Mouse (Mus musculus) left cerebral cortex, postnatal 4 days (tissue): ENCODE data around the gene Dync1i1. TPM values are rescaled to one million over a fixed set of nuclear protein-coding genes. Genes with fewer than 3 reads are reported as not detected.

Source experiments
- DNase-seq: peaks from one replicate; pipeline ENCODE4 v3.0.0-alpha.2; 2022
- intact Hi-C: fragments of 180-260 bp; cut with DNase I; formaldehyde crosslinking; loops from one replicate; pipeline ENCODE4 v1.15.1; 2025
- total RNA-seq, 2 experiments: library from RNA; stranded (reverse); gene quantifications; 2 replicates each; pipeline ENCODE4 v1.2.3; 2021

Dync1i1 gene
- total RNA-seq, 2 experiments from 2014 or later, result 188 to 197 TPM

DNA sequence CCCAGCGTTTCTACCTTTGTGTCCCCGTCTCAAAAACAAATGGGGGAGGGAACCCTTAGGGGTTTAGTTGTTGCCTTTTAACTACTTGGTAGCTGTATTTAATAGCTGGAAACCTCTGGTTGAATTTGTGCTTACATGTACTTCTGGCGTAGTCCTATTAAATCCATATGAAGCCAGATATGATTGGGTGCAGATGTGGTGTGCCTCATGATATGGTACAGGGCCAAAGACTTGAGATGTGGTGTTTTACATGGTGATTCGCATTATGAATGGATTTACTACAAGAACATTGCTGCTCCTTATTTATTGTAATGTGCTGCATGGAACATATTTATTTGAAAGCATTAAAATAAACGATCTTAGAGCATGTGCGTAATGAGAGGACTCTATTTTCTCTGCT lies 302.2 kb downstream of the Dync1i1 start:
- intact Hi-C loops, result no loop called here
- no peak for DNase-seq

DNA sequence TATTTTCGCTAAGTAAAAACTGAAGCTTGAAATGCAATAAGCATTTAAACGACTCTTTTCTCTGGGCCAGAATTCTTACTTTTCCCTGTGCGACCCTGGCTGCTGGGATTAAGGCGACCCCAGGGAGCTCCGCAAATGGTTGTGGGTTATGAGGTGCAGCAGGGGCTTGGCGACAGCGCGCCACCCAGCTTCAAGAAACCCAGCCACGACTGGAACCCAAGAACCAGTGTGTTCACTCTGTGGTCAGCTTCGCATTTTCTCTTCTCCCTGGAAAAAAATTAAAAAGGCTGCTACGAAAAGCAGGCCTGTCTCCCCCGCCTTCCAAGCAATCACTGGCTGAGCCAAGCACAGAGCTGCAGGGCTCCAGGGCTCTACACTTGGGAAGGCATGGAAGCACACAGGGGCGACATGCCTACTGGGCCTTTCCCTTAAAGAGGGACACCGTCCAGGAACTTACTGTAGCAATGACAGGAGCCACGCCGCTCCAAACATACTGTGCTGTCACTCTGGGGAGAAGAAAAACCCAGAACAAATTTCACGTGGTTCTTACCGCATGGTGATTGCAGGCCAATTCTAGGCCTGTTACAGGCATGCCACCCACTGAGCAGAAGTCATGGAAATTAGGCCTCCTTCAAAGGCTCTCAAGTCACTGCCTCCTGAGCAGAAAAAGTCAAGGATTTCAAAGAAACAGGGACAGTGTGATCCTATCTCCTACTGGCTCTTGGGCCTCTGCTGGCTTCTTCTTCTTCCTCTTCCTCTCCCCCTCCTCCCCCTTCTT lies 313.5 kb downstream of the Dync1i1 start:
- intact Hi-C loops, result no loop called here
- peak; percentile 10 for DNase-seq

DNA sequence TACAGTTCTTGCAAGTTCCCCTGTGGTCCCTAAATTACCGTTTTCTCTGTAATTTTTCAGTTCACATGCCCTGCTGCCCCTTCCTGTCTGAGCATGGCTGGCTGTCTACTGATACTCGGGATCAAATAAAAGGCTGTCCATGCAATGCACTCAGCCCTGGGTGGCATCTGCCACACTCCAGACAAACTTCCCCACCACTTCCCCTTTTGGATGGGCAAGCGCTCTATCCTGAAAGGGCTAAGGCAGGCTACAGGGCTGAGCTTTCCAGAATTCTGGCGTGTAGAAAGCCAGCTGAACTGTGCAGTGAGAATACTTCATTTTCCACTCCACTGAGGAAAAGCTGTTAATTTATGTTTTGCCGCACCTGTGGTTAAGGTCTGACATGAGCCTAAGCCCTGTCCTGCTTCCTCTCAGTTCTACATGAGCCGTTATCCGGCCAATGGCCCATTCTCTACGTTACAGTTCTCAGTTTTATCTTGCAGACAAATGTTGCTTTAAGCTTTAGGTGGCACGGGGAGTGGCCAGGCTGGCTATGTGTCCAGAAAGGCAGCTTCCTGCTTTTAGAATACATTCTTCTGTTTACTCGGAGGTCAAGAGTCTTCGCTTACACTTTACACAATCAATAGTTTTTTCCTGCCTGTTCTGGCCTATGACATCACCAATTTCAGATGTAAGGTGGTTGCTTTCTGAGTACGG lies 321.4 kb downstream of the Dync1i1 start:
- intact Hi-C loops, result no loop called here
- no peak for DNase-seq

DNA sequence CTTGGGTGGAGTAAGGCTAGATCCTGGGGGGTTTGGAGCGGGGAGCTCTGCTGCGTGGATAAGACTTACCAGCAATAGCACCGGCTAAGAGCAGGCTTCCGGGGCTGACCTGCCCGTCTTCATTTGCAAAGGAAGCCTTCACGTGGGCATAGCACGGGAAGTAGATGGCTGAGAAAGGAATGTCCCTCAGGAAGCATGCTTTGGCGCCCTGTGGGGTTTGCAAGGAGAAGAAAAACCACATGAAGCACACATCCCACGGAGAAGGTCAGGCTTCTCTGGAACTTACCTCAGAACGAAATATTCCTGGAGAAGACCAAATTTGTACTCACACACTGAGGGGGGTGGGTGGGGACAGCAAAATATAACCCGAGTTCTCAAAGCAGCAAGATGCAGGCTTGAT lies 327.3 kb downstream of the Dync1i1 start:
- intact Hi-C loops, result no loop called here
- no peak for DNase-seq

DNA sequence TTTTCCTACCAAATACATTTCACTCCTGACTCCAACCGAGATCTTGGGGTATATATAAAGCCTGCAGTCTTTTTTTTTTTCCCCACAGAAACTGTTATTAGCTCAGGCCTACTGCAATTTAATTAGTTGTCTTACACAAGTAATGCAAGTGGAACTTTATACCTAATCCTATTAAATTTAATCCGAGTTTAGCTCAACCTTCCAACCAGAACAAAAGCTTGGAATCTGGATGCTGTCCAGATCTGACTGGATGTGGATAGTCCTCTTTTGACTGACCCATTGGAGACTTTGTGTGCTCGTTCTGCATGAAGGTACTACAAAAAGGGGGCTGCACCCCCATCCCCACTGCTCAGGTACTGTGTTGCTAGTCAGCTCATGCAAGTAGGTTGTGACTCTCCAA lies 328.5 kb downstream of the Dync1i1 start:
- intact Hi-C loops, result no loop called here
- no peak for DNase-seq

DNA sequence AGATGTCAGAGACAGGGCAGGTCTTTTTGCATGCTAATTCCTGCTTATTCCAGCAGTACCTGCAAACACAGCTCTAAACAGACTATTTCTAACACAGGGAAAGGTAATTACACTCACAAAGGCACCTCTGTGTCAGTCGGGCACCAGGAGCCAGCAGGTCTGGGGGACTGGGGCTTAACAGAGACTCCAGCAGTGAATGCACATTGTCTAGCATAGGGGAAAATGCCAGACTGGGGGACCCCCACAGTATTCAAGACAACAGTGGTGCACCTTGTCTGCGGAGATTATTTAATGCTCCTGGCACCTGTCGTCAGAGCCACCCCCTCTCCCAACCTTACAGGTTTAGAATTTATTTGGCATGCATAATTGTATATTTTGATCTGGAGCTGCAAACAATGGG lies 333.1 kb downstream of the Dync1i1 start:
- DNase-seq, result no peak
- intact Hi-C loops, result no loop called here

DNA sequence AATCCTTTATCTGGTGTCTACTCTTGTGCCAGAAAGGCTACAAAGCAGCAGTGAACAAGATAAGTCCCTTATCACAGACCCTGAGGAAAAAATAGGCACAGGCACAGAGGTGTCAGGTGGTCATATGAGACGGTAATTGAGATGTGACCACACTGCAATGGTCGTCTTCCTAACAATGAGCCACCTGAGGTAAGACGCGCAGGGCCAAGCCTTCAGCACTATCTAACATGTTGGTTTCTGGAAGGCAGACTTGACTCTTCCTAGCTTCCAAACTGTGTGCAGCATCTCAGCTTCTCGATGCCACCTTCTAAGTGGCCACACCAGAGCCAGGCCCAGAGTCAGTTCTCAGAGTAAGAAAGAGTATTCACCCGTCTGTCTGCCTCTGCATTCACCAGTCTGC lies 341.8 kb downstream of the Dync1i1 start:
- no peak for DNase-seq
- intact Hi-C loops, result no loop called here

DNA sequence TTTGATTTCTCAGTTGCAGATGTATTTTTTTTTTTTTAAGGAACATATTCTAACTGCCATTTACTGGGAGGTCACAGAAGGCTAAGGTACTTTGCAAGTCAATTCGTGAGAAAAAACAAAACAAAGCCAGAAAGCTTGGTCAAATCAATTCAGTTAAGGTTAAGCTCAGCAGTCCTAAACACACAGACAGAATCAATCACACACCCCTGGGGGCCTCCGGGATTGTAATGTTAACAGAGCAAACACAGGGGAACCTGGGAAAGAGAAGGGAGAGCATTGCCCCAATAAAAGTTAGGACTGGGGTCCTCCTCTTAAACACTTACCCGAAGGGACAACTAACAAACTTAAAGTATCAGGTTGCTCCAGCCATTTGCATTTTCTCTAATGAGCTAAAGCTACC lies 344.6 kb downstream of the Dync1i1 start:
- intact Hi-C loops, result no loop called here
- DNase-seq, result no peak

DNA sequence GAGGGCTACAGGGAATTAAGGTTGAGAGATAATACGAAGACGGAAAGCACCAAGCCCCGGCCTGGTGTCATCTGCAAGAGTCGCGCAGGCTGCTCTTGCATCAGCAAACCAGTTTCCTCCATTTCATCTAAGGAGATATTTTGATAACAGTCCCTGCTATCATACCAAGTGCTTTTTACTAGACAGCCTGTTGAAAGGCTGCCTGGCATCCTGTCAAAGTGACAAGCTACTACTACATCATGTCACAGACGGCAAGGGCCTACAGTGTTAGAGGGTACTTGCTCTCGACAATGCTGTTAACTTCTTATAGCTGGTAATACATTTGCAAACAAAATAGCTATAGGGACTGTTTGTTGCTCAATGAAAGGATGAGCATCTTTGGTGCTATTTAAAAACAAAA lies 345.6 kb downstream of the Dync1i1 start:
- DNase-seq, result no peak
- intact Hi-C loops, result no loop called here

DNA sequence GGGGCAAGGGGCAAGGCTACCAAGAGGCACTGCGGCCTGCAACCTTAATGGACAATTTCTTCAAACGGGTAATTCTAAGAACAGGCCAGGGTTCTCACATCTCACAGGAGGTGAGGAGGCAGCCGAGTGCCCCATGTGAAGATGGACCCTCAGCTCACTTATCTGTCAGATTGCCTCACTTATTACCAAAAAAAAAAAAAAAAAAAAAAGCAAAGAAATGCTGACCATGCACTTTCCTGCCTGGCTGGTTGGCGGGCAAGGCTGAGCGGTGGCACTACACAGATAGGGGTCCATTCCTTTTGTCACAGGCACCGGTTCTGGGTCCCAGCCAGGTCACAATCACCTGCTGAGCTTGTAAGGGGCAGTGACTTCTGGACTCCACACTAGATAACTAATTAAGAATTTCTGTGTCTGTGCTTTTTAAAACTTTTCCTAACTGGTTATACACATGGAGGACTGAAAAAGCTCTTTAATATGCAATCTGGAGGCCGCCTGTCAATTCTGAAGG lies 350.6 kb downstream of the Dync1i1 start:
- DNase-seq, result no peak
- intact Hi-C loops, result no loop called here

DNA sequence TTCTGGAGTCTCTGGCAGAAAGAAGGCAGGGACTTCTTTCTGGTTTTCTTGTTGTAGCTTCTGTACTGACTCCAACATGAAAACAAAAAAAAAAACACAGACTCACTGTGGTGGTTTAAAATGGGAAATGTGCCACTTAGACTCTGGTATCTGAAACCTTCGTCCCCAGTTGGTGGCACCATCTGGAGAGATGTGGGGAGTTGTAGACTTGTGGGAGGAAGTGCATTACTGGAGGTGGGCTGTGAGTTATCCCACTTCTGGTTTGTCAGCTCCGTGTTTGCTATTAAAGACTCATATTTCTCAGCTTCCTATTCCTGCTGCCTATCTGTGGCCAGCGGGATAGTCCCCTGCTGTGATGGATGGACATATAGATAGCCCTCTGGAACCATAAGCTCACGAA lies 351.8 kb downstream of the Dync1i1 start:
- DNase-seq, result no peak
- intact Hi-C loops, result no loop called here

Other genes with a start within 250 kb of the Dync1i1 start
- gene Pdk4, start 229.3 kb upstream of the Dync1i1 start, total RNA-seq, result 1 to 10 TPM; 4.4 to 6.6 TPM